Mouse (Mus musculus) spleen, adult 2 months (tissue): ENCODE data around the gene Tlk2.

Source experiments
- CTCF ChIP-seq: fragments of 200-500 bp; IDR thresholded peaks from 2 replicates; pipeline ENCODE4 v1.5.1; 2011; ENCODE audit warnings: mild to moderate bottlenecking, inconsistent platforms; ENCODE audit not compliant: insufficient read depth, insufficient read length, insufficient replicate concordance; ENCODE audit errors: extremely low read depth
- POLR2A ChIP-seq: fragments of 200-500 bp; IDR thresholded peaks from 2 replicates; pipeline ENCODE4 v1.6.1; 2011; ENCODE audit warnings: low read depth, low read length, inconsistent platforms

GRCm38 (mm10) chr11:105283016-105283415 is 104.4 kb downstream of the Tlk2 start:
- TF ChIP-seq CTCF, result no peak
- TF ChIP-seq POLR2A, result no peak
